Mouse (Mus musculus): ENCODE measurements around the gene Iba57.

GRCm38 (mm10) chr11:59138537-59139486 is 24.7 kb downstream of the Iba57 start:
- TF ChIP-seq CTCF (IDR thresholded peaks at IDR 0.05; ENCODE audit: low read depth), result no peak
- no peak for TF ChIP-seq EP300 (IDR thresholded peaks at IDR 0.05; ENCODE audit: low read depth)
